In genomic region chr19:41738429-41738805, GRCm38 (mm10) we compare ENCODE assay signal across 9 mouse cellular contexts. TPM values are rescaled to one million over a fixed set of nuclear protein-coding genes. Genes with fewer than 3 reads are reported as not detected.
A peak's percentile ranks its signal among the peaks of the same experiment; 100 is the strongest.
DNase-seq lines count a peak whose midpoint lies in the region; ATAC-seq lines count a peak whose summit lies in the region.
"Had no signal": no experiment of that assay in that cellular context is flagged by ENCODE, and none has a peak within 500 bp of the region (broad histone marks: within the 10 kb centered on the region; RNA-seq: fewer than 3 reads in every experiment).

No protein-coding gene starts in this region.

- ATAC-seq in lung, embryonic 15.5 days (ENCODE audit: borderline replicate concordance, extremely low read depth, low FRiP score, low TSS enrichment): no peak
- peak; percentile 51 for ATAC-seq in forebrain, embryonic 15.5 days (replicated peaks)
- peak; percentile 84 for ATAC-seq in liver, embryonic 13.5 days (ENCODE audit: low read depth)
- ATAC-seq in stomach, embryonic 15.5 days (ENCODE audit: insufficient read depth, low FRiP score, low read depth): no peak

- 0 out of 2 replicates have a peak overlapping the region, but pooled peaks have one; percentile 4 for H3K4me2 ChIP-seq in lung, embryonic 15.5 days
- peak overlapping the region; percentile 84 for H3K4me2 ChIP-seq in forebrain, embryonic 15.5 days (replicated peaks)
- H3K4me2 ChIP-seq in liver, embryonic 13.5 days: peak overlapping the region; percentile 76
- H3K4me2 ChIP-seq in stomach, embryonic 15.5 days: peak overlapping the region; percentile 8; the same call in 1 of the 2 replicates

- H3K9ac ChIP-seq in lung, embryonic 15.5 days: no peak overlapping the region
- H3K9ac ChIP-seq in forebrain, embryonic 15.5 days (replicated peaks): peak overlapping the region; percentile 25; the same call in 1 of the 2 replicates
- peak overlapping the region; percentile 55 for H3K9ac ChIP-seq in liver, embryonic 13.5 days
- H3K9ac ChIP-seq in stomach, embryonic 15.5 days: no peak overlapping the region

- DNase-seq in lung, postnatal 4 days: no peak
- DNase-seq in liver, embryonic 13.5 days: peak; percentile 35
- DNase-seq in spleen, postnatal 36 days (ENCODE audit: low spot score in 2 of 2): no peak
- DNase-seq in ovary, postnatal 36 days (ENCODE audit: low spot score): no peak
- DNase-seq: adrenal gland, adult 8-10 months had no signal

- H3K4me3 ChIP-seq in lung, embryonic 15.5 days: no peak overlapping the region
- peak overlapping the region; percentile 27 for H3K4me3 ChIP-seq in forebrain, embryonic 15.5 days
- peak overlapping the region; percentile 48 for H3K4me3 ChIP-seq in liver, embryonic 13.5 days (replicated peaks)
- no peak overlapping the region for H3K4me3 ChIP-seq in stomach, embryonic 15.5 days (replicated peaks)

- H3K27ac ChIP-seq in lung, embryonic 15.5 days: no peak overlapping the region
- H3K27ac ChIP-seq in forebrain, embryonic 15.5 days (replicated peaks): peak overlapping the region; percentile 82
- H3K27ac ChIP-seq in liver, embryonic 13.5 days: peak overlapping the region; percentile 79
- H3K27ac ChIP-seq in stomach, embryonic 15.5 days: no peak overlapping the region

- peaks cover 70% of the 10 kb centered on the region for H3K27me3 ChIP-seq in lung, embryonic 15.5 days
- H3K27me3 ChIP-seq in forebrain, embryonic 15.5 days: 0 out of 2 replicates have a peak, but pooled peaks cover 3% of the 10 kb centered on the region
- peaks cover 85% of the 10 kb centered on the region for H3K27me3 ChIP-seq in liver, embryonic 13.5 days
- peaks cover 45% of the 10 kb centered on the region for H3K27me3 ChIP-seq in stomach, embryonic 15.5 days (replicated peaks)

- no peaks in the 10 kb centered on the region for H3K36me3 ChIP-seq in lung, embryonic 15.5 days
- no peaks in the 10 kb centered on the region for H3K36me3 ChIP-seq in forebrain, embryonic 15.5 days
- H3K36me3 ChIP-seq in liver, embryonic 13.5 days: no peaks in the 10 kb centered on the region
- no peaks in the 10 kb centered on the region for H3K36me3 ChIP-seq in stomach, embryonic 15.5 days
- H3K36me3 ChIP-seq: G1E had no signal

- H3K4me1 ChIP-seq in lung, embryonic 15.5 days: peaks cover 13% of the 10 kb centered on the region; the same call in 1 of the 2 replicates
- H3K4me1 ChIP-seq in forebrain, embryonic 15.5 days: peaks cover 82% of the 10 kb centered on the region
- peaks cover 46% of the 10 kb centered on the region for H3K4me1 ChIP-seq in liver, embryonic 13.5 days (replicated peaks)
- peaks cover 6% of the 10 kb centered on the region for H3K4me1 ChIP-seq in stomach, embryonic 15.5 days

- WGBS in lung, embryonic 15.5 days: 10% methylated on average over 14 of the region's 14 CpGs
- WGBS in forebrain, embryonic 15.5 days: 3% methylated on average over 14 of the region's 14 CpGs
- WGBS in liver, embryonic 13.5 days (ENCODE audit: insufficient replicate concordance): 5% methylated on average over 14 of the region's 14 CpGs
- WGBS in stomach, embryonic 15.5 days: 11% methylated on average over 14 of the region's 14 CpGs

- no peaks in the 10 kb centered on the region for H3K9me3 ChIP-seq in lung, embryonic 15.5 days
- H3K9me3 ChIP-seq in forebrain, embryonic 15.5 days: no peaks in the 10 kb centered on the region
- H3K9me3 ChIP-seq in liver, embryonic 13.5 days (replicated peaks): no peaks in the 10 kb centered on the region
- no peaks in the 10 kb centered on the region for H3K9me3 ChIP-seq in stomach, embryonic 15.5 days
- H3K9me3 ChIP-seq: G1E had no signal

RNA-seq across cellular contexts. Expression of gene Slit1, which starts 5.0 kb away (rescaled TPM):
- polyA plus RNA-seq in lung, embryonic 15.5 days (2015; fragmentation: Nextera tagmentation; extraction: Ambion mirVana): 0.11 and 0.42 TPM in 2 replicates
- polyA plus RNA-seq in forebrain, embryonic 15.5 days (2015; fragmentation: Nextera tagmentation; extraction: Ambion mirVana): 17.5 and 21.0 TPM in 2 replicates
- 0.05 and 0.12 TPM in 2 replicates for polyA plus RNA-seq in liver, embryonic 13.5 days (2015; fragmentation: Nextera tagmentation; extraction: Ambion mirVana)
- 1.1 and 1.5 TPM in 2 replicates for polyA plus RNA-seq in stomach, embryonic 15.5 days (2015; fragmentation: Nextera tagmentation; extraction: Ambion mirVana)

Comparison
In these comparisons a context has a peak if more than half of its experiments do, and no peak if none do; other contexts are left out.
1. ATAC-seq: peak in forebrain, embryonic 15.5 days (single experiment) and liver, embryonic 13.5 days (single experiment); none in lung, embryonic 15.5 days (single experiment) and stomach, embryonic 15.5 days (single experiment).
2. H3K27ac ChIP-seq: peak in forebrain, embryonic 15.5 days (single experiment) and liver, embryonic 13.5 days (single experiment); none in lung, embryonic 15.5 days (single experiment) and stomach, embryonic 15.5 days (single experiment).
3. H3K4me2 ChIP-seq: peak in every context shown above with its lines; median percentile 84 in forebrain, embryonic 15.5 days; 76 in liver, embryonic 13.5 days; 8 in stomach, embryonic 15.5 days; 4 in lung, embryonic 15.5 days.
4. H3K4me3 ChIP-seq: peak in forebrain, embryonic 15.5 days (single experiment) and liver, embryonic 13.5 days (single experiment); none in lung, embryonic 15.5 days (single experiment) and stomach, embryonic 15.5 days (single experiment).
5. H3K9ac ChIP-seq: peak in forebrain, embryonic 15.5 days (single experiment) and liver, embryonic 13.5 days (single experiment); none in lung, embryonic 15.5 days (single experiment) and stomach, embryonic 15.5 days (single experiment).